Mouse (Mus musculus) embryo, embryonic 10 days (tissue): ENCODE data around the gene Spock1.
A peak's percentile ranks its signal among the peaks of the same experiment; 100 is the strongest.

Source experiments
- DNase-seq: peaks from one replicate; pipeline ENCODE4 v3.0.0-alpha.2; 2015; ENCODE audit warnings: low spot score

Spock1 gene

DNA sequence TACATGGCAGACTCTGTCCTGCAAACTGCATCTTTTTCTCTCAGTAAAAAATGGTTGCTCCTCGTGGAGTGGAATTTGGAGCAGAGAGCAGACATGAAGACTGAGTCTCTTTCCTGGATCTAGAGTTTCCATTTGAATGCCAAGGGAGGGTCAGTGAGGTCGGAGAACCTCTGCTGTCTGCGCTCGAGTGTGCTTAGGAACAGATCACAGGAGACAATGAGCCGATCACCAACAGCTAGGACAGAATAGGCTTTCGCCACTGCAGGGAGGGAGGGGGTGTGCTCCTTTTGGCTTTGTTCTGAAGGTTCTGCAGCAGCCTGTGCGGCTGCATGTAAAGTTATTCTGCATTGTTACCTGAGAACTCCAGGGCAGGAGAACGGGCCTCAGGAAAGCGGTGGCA lies 49.6 kb downstream of the Spock1 start:
- DNase-seq, result peak; percentile 20

DNA sequence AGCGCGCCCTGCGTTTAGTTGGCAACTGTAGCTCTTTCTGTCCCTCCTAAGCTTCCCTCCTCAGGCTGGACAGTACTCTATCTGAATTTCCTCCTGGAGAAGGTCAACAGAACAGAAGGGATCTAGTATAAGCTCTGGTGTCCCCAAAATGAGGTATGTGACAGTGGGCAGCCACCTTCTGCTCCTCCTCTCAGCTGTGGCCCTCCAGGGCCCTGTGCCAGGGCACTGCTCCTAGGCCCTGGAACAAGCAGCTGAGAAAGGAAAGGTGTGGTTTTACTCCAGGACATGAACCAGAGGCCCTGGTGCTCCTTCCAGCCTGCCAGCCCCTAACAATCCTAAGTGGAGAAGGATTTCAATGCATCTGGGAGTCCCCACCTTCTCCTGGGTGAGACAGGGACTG lies 51.1 kb downstream of the Spock1 start:
- no peak for DNase-seq

GRCm38 (mm10) chr13:57856311-57856853 lies 51.8 kb downstream of the Spock1 start:
- no peak for DNase-seq

GRCm38 (mm10) chr13:57855766-57856165 lies 52.4 kb downstream of the Spock1 start:
- no peak for DNase-seq

- no peak for DNase-seq
Measured at GRCm38 (mm10) chr13:57854416-57854815, 53.7 kb downstream of the Spock1 start.

- no peak for DNase-seq
Measured at GRCm38 (mm10) chr13:57853621-57854020, 54.5 kb downstream of the Spock1 start.

- DNase-seq, result no peak
Measured at GRCm38 (mm10) chr13:57853156-57853555, 55.0 kb downstream of the Spock1 start.

GRCm38 (mm10) chr13:57848931-57849330 lies 59.2 kb downstream of the Spock1 start:
- no peak for DNase-seq

- DNase-seq, result no peak
Measured at GRCm38 (mm10) chr13:57847101-57847500, 61.0 kb downstream of the Spock1 start.

DNA sequence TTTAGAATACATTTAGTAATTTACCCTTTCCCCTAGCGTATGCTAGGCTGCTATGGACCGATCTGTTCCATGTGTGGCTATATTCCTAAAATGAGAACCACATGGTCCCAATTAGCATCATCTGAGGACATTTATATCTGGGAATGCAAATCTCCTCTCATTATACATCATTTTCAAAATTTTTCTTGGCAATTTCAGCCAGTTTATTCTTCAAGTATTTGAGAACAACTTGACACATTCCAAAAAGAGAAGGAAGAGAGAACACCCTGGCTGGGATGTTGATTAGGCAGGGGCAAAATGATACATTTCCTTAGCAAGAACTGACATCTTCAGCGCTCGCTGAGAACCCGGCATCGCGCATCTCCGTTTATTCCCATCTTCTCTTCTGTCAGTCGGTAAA lies 61.7 kb downstream of the Spock1 start:
- no peak for DNase-seq

DNA sequence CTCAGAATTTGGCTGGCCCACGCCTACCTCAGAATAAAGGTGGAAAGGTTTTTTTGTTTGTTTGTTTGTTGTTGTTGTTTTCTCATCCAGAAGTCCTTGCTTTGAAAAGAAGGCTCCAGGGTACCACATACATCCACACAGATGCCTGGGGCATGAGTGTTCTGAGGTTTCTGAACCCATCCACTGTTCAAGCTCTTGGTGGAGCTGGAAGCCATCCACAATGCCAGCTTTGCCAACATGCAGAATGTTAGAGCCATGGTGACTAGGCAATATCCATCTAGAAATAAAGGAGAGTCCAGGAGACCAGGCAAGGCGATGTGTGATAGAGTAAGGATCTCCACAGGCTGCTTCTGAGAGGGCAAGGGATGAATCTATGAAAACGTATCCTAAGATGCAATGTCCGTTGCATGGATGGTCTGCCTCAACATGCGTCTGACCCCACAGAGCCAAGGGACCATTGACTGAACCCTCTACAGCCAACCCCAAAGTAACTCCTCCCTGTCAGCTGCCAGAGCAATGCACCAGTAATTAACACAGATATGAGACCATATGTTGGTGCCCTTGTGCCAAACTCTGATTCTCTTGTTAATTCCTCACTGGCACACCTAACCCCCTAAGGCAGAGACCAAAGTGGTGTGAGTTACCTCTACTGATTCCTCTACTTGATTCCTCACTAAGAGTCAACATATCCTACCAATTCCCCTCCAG lies 66.8 kb downstream of the Spock1 start:
- no peak for DNase-seq

DNA sequence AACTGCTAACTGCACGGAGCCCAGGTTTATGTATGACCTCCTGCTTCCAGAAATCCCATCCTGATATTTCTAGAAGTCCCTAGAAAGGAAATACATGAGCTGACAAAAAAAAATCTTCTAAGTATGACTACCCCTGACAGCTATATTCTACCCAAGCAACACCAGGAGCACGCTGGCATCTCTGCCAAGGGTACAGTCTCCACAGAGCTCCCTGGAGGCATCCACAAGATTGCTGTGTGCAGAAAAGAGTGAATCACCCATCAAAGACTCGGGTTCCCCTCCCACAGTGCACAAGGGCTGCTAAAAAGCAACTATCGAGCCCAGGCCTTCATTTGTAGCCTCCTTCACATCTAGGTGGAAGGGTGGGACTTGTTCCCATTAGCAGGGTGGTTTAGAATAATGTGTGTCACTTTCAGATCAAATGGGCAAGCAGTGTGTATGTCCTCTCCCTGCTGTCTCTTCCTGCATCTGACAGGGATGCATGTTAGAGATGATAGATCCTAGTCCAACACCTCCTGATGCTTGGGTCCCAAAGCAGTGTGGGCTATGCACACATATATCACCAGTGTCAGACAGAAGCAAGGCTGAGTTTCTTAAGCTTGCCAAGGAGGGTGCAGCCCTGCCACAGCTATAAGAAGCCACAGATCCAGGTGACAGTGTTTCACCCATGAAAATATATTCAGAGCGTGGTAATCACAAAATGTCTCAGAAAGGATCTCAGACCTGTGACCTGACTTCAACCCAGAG lies 70.3 kb downstream of the Spock1 start:
- DNase-seq, result no peak

GRCm38 (mm10) chr13:57831374-57832163 lies 76.6 kb downstream of the Spock1 start:
- DNase-seq, result peak; percentile 37

DNA sequence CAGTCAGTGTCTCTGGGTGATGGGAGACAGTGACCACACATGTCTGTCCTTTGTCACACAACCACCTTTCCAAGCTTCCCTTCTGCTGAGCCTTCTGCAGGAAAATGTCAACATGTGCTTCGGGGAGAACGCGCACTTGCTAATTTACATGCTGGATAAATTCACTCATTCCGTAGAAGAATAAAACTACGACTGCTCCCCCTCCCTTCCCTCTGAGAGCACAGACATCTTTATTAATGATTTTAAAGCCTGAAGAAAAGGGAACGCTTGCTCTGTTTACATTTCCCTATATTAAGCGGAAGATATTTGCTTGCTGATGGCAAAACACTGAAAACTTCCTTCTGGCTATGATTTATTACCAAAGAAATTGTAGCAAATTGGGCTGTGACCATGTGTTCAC lies 77.2 kb downstream of the Spock1 start:
- no peak for DNase-seq

GRCm38 (mm10) chr13:57830091-57830490 lies 78.0 kb downstream of the Spock1 start:
- no peak for DNase-seq

DNA sequence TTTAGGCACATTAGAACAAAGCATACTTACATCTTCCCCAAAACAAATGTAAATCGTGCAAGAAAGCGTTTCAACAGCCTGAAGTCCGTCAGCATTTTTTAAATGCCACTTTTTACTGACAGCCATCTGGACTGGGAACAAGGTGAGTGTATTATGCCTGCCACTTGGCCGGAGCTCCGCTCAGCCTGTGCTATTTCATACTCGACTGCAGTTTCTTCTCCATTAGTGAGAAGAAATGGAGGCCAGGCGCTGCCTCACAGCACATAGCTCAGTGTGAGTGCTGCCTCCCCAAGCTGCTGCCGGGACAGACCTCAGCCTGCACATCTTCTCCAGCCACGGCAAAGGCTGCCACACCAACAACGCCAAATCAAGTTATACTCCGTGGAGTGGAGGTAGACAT lies 91.9 kb downstream of the Spock1 start:
- DNase-seq, result no peak

- DNase-seq, result no peak
Measured at GRCm38 (mm10) chr13:57812643-57813042, 95.5 kb downstream of the Spock1 start.

DNA sequence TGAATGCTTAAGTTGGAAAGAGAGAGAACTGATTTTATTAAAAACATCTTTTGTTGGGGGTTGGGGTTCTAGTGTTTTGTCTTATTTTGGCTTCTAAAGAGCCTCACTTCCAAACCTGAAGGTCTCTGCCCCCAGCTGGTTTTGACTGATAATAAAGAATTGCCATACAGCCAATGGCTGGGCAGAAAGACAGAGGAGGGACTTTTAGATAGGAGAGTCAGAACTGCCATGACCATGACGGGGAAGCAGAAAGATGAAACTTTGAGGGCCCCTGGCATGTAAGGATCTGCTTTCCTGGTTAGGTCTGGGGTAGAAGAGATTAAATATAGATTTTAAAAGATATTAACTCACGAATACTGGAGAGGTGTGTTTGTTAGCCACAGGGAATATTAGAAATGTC lies 96.9 kb downstream of the Spock1 start:
- no peak for DNase-seq

- DNase-seq, result no peak
Measured at GRCm38 (mm10) chr13:57810816-57811215, 97.3 kb downstream of the Spock1 start.

DNA sequence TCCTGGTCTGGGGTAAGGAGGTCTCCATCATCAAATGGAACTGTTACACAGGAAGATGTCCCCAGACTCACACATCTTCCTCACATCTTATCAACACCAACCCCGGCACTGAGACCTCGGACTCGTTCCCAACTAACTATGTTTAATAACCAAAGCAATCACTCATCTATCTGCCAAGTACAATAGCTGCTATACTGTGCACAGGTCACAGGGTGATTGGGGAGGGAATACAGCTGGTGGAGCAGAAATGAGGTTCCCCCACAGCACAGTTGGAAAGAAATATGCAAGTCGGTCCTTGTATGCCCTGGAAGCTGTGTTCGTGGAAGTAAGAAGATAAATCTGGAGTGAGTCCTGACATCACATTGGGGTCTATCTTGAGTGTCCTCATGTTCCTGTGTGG lies 98.0 kb downstream of the Spock1 start:
- DNase-seq, result no peak

GRCm38 (mm10) chr13:57809603-57810002 lies 98.5 kb downstream of the Spock1 start:
- no peak for DNase-seq

DNA sequence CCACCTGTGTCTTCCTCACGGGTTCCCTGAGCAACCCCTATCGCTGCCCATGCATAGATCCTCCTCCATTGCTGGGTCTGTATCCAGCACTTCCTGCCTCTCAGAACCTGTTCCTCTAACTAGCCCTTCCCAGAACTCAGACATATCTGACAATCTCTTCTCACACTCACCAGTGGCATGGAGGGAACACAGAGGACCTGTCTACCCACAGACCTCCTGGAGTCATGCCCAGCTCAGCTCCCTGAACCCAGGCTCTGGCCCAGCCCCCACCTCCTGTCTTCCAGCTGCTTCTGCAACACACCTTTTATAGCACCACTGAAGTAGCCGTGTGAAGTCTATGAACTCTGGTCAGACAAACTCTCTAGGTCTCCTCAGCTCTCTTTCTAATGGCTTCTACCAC lies 101.3 kb downstream of the Spock1 start:
- no peak for DNase-seq

DNA sequence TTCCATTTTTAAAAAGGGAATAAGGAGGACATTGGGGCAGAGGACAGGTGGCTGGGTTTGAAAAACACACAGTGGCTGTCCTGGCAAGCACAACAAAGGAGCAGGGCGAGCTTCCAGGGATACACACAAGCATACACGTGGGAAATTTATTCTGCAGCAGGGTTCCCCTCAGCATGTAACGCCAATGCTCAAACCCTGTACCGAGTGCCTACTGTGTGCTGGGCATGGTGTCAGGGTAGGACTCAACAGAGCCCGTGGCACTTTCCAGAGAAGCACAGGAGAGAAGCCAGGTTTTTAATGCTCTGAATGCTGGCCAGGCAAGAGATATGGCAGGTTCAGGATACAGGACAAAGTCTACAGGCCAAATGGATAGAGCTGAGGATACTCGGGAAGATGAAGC lies 101.8 kb downstream of the Spock1 start:
- DNase-seq, result no peak
